Mouse (Mus musculus): ENCODE measurements around the gene Dgcr2. TPM values are rescaled to one million over a fixed set of nuclear protein-coding genes. Genes with fewer than 3 reads are reported as not detected.

The Dgcr2 gene
- total RNA-seq, 2 experiments from 2014 or later = 13.8 to 26.1 TPM

DNA sequence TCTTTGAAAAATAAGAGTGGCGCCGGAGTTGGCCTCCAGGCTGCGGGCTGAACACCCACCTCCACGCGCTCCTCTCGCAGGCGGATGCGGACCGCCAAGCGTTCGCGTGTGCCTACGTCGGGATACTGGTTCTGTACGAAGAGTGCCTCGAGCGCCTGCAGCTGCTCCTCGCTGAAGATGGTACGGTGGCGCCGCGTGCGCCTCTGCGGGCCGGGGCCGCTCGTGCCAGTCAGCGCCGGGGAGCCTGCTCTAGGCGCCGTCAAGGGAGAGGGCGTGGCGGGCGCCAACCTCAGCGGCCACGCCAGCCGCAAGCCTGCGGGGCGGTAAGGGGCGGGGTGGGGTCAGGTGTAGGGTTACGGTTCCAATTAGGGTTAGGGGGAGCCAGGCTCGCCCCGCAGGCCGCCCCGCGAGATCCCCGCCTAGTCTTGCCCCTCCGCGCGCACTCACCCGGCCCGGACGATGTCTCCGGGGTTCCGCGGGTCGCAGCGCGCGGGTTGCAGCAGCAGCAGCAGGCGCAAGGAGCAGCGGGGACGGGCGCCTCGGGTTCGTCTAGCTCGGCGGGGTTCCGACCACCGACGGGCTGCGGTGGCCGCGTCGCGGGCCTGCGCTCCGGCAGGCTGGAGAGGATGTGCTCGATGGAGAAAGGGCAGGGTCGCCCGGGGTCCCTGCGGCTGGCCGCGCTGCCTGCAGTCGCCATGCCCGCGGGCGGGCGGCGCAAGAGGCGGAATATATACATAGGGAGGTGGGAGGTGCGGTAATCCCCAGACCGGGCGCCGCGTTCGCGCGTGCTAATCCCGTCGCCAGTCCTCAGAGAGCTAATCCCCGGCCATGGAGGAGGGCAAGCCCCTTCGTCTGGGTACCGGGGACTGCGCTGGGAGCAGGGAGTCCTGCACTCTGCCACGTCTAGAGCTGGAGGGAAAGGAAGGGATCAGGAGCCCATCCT is 16.2 kb upstream of the Dgcr2 start, which contains the start of gene Gsc2:
Gene Gsc2 (minus strand): TSS at position 753 of the 943 bp plus-strand sequence.
- ATAC-seq (replicated peaks; ENCODE audit: low FRiP score, poor library complexity, severe bottlenecking) = no peak

DNA sequence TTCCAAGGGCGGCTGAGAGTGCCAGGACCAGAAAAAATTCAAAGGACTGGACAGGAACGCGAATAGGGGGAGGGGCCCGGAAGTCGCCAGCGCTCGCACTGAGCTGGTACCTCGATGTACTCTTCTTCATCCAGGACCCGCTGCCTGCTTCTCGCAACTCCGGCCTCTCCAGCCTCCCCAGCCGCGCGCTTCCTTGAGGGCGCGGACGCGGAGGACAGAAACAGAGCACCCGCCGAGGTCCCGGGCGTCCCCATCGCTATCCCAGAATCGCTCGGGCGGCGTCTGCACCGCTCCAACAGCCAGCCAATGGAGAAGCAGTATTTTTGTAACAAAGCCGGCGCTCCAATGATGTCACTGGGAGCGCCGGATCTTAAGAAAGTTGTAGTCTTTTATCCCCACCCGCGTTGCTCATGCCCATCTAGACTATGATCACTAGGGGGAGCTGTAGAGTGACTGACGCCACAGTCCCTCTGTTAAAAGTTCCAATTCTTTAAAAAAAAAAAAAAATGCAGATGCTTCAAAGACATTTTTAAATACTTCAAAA is 12.8 kb upstream of the Dgcr2 start, which contains the start of gene Ess2:
Gene Ess2 (minus strand): TSS at position 297 of the 544 bp plus-strand sequence.
- peak; percentile 96 for ATAC-seq (replicated peaks; ENCODE audit: low FRiP score, poor library complexity, severe bottlenecking)

DNA sequence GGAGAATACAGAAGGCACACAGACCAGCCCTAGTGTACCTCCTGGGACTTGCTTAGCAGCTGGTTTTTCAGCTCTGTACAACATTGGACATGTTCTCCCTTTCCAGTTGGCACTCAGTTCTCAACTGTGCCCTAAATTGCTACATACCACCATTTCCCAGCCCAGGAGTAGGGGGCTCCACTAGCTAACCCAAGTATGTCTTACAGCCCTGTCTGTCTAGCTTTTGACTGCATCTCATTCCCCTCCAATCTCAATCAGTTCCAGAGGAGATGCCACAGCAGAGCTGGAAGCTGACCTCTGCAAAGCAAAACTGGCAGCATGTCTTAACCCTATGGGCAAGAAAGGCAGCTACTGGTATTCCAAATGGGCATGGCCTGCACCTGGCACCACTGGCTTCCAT is 2.3 kb downstream of the Dgcr2 start:
- no peak for ATAC-seq (replicated peaks; ENCODE audit: low FRiP score, poor library complexity, severe bottlenecking)

DNA sequence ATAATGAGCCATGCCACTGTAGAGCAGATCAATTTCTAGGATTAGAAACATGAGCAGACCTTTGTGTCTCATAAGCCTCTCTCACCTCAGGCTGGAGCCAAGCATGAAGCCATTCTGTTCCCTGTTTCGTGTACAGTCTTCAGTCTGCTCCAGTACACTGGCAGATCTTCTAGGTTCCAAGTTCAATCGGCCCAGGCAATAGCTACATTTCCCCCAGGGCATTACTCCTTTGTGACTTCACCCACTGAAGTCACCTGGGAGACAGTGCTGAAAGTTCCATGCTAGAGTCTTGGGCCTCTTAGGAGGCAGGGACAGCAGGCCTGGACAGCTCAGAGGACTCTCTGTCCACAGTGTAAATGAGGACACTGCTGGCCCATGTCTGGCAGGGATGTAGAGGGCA is 4.4 kb downstream of the Dgcr2 start, which contains the start of gene Tssk1:
Gene Tssk1 (plus strand): TSS at position 301 of the 400 bp plus-strand sequence.
- ATAC-seq (replicated peaks; ENCODE audit: low FRiP score, poor library complexity, severe bottlenecking) = no peak

DNA sequence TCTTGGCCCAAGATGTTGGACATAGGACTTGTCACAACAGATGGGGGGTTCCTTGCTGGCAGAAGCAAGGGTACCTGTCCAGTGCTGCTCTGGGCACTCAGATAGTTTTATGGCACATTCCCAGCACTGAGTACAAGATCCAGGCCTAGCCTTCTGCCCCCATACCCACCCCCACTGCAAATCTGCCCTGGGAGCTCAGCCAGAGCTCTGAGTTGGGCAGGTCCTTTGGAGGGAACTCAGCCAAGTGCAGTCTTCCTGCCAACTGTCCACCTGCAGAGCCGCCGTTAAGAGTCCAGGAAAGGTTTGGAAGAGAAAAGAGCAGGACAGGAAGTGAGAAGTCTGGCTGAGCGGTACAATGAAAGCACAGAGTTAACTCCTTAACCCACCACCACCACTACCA is 5.8 kb downstream of the Dgcr2 start:
- ATAC-seq (replicated peaks; ENCODE audit: low FRiP score, poor library complexity, severe bottlenecking) = no peak

DNA sequence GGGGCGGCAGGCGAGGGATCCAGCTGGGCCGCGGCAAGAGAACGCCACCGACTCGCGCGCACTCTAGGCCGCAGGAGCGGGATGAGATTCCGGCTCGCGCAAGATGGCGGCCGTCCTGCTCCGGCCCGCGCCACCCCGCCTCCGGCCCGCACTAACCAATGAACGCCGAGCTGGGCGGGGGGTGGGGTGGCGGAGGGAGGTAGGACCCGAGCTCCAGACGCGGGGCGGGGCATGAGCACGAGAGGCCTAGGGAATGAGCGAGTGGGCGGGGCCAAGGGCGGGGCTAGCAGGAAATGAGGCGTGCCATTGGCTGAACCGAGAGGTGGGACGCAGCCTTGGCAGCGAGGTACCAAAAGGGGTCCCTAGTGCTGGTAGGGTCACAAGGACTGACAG is 6.8 kb downstream of the Dgcr2 start, which contains the start of gene Gm20518:
Gene Gm20518 (minus strand): TSS at position 105 of the 393 bp plus-strand sequence.
- ATAC-seq (replicated peaks; ENCODE audit: low FRiP score, poor library complexity, severe bottlenecking) = peak; percentile 88

DNA sequence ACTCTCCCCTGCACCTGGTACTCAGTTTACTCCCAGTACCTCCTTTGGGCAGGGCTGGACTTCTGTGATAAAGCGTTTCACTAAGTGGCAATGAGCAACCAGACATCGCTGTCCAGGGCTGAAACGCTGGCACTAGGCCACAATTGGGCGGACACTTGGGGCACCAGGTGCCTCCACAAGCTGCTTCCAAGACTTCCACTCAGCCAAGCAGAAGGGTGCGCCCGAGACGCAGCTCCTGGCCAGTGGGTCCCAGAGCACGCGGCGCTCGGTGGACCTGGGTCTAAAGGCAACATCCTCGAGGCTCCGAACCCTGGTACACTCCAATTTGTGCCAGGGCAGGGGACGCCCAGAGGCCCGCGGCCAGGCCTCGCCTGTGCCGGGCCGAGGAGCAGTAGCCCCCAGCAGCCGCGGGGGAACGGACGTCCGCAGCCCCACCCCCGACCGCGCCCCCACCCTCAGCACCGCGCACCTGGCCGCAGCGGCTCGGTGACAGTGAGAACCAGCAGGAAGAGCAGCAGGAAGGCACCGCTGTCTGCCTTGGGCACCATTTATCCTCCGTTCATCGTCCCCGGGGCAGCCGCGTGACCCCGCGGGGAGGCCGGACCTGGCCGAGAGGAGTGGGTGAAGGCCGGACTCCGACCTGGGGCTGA is 7.3 kb downstream of the Dgcr2 start:
- peak; percentile 83 for ATAC-seq (replicated peaks; ENCODE audit: low FRiP score, poor library complexity, severe bottlenecking)

DNA sequence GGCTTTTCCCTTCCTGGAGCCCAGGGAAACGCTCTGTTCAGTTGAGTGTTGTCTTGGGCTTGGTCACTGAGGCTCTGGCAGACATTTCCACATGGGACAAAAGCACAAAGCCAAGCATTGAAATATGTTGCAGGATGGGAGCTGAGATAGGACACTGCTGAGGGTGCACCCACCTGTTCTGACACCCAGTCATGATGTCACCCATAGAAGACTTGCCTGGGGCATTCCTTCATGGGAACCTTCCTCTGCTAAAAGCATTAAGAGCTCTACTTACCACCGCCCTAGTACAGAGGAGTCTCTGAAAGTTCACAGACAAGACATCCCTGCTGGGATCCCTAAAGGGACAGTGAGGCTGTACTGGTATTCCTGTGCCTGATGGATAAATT is 8.0 kb downstream of the Dgcr2 start:
- ATAC-seq (replicated peaks; ENCODE audit: low FRiP score, poor library complexity, severe bottlenecking) = no peak

DNA sequence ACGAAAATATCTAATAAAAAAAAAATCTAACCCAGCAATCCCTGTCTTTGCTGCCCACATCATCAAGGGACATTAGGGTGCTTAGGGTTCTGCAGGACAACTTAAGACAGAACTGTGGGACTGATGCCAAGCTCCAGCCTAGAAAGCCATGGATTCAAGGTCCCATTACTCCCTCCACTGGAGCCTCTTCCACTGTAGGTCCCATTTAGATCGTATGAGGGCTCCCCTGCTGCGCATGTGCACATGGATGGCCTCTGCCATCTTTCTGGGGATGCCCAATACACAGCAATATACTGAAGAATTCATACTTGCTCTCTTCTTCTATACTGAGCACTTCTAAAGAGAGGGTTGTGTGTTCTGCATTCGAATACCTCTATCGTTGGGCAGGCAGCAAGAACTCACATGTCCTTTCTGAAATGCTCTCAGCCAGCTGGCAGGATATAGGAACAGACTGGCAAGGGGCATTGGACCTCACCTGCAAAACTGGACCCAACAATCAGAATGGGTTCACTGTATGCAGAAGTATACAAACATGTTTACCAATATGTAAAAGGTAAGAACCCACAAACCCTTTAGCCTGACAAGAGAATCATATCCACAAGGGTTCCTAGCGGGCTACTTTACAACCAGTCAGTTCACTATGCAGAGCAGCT is 8.5 kb downstream of the Dgcr2 start:
- no peak for ATAC-seq (replicated peaks; ENCODE audit: low FRiP score, poor library complexity, severe bottlenecking)

DNA sequence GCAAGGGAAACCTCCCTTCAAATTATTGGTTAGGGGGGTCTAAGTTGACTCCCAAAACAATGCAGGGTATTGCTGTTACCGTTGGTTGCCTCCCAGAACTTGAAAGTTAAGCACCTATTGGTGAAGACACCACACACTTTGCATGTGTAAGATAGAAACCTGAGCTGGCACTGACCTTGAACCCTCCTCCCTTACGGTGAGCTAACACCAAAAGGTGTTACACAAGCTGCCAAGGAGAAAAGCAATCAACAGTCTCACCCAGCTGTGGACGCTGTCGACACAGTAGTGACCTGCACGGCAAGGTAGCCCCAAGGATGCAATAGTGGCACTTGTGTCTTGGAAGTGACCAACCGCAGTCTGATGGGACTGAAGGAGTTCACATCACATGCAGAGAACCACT is 14.2 kb downstream of the Dgcr2 start:
- ATAC-seq (replicated peaks; ENCODE audit: low FRiP score, poor library complexity, severe bottlenecking) = no peak

DNA sequence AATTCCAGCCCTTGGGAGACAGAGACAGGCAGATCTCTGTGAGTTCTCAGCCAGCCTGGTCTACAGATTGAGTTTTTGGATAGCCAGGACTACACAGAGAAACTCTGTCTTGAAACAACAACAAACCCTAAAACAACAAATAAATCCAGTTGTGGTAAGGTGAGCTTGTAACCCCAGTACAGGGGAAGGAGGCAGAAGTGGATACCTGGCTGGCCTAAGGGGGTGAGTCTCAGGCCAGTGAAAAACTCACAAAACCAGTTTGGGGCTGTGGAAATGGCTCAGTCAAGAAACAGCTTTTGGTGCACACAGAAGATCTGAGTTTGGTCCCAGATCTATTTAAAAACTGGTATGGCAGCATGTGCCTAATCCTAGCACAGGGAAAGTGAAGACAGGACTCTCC is 16.2 kb downstream of the Dgcr2 start:
- no peak for ATAC-seq (replicated peaks; ENCODE audit: low FRiP score, poor library complexity, severe bottlenecking)

DNA sequence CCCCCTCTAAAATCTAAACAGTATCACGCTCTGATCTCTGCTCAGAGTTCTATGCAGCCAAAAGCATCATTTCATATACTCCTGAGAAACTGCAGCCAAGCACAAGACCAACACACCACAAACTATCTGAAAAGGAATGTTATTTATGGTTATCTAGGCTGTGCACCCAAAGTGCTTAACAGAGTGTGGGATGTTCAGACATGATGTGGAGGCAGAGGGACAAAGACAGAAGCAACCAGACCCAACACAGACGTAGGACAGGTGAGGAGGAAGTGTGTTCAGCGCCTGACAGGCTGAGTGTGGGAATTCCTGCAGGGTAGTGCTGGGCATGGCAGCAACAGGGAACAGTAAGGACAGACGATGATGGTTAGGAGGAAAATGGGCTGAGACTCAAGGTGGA is 18.8 kb downstream of the Dgcr2 start:
- ATAC-seq (replicated peaks; ENCODE audit: low FRiP score, poor library complexity, severe bottlenecking) = no peak

DNA sequence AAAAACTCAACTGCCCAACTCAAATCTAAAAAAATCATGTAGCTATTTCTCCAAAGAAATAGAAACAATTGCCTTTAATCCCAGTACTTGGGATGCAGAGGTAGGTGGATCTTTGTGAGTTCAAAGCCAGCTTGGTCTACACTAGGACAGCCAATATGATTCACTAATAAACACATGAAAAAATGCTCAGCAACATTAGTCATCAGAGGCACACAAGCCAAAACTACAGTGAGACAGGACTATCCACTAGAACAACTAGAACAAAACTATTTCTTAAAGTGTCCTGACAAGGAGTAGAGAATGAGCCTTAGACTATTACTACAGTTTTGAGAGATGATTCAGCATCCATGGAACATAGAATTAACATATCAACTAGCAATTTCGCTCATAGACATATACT is 22.3 kb downstream of the Dgcr2 start:
- no peak for ATAC-seq (replicated peaks; ENCODE audit: low FRiP score, poor library complexity, severe bottlenecking)

DNA sequence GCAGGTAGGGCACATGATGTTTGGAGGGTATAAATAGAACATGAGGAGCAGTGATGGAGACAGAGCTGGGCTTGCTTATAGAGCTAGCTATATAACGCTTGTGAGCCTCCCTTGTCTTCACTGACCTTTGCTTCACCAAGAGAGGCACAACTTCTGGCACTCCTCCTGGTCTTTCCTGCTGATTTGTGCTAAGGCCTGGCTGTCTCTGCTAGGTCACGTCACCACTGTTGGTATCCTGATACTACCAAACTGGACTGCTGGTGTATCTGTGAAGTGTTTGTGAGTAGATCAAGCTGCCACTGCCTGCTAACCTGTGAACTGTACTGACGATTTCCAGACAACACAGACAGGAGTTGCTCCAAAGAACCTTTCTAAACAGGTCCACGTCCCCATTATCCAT is 23.2 kb downstream of the Dgcr2 start:
- no peak for ATAC-seq (replicated peaks; ENCODE audit: low FRiP score, poor library complexity, severe bottlenecking)

DNA sequence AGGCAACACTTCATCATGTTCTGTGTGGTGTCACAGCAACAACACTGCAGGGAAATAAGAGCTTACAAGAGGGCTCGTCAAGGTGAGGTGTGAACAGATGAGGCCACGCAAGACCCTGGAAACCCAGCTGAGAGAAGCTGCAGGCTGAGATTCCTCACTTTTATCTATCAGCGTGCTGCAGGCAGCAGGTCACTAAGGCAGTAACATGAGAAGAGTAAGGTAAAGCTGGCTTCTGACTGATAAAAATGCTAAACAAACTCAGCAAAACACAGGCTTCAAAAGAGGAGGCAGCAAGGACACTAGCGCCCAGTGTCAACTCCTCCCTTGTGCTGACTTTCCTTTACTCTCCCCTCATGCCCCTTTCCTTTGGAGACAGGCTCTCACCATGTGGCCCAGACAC is 25.4 kb downstream of the Dgcr2 start:
- 0 out of 2 replicates have a peak, but pooled peaks have one; percentile 41 for ATAC-seq (replicated peaks; ENCODE audit: low FRiP score, poor library complexity, severe bottlenecking)

DNA sequence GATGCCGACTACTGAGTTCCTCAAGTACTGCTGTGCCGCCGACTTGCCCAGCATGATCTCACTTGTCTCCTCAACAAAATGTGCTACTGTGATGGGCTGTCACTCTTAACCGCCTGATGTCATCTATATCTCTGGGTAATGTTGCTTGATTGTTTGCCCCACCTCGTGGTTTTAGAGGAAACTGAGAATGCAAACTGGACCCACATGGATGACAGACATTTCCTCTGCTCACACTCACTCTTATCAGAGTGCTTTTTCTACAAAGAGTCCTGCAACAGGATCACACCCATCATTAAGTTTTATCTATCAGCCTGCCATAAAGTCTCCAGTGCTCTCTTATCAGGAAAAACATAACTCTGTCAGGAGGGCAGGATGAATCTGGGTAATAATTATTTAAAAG is 27.1 kb downstream of the Dgcr2 start:
- 0 out of 2 replicates have a peak, but pooled peaks have one; percentile 27 for ATAC-seq (replicated peaks; ENCODE audit: low FRiP score, poor library complexity, severe bottlenecking)

DNA sequence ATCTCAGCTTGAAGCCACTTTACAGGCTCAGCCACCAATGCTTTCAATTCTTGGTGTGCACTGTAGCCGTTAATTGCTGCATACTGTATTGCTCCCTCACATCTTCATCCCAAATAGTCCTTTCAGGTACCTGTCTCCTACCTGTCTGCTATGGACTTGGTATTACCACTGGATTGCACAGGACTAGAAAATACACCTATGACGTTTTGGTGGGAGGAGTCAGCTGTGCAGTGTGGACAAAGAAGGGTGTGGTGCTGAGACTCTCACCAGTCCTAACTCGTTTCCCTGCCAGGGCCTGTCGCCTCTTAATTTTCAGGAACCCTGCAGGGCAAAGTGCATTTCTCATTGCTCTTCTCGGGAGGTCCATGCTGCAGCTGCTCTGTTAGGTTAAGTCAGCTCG is 32.6 kb downstream of the Dgcr2 start:
- ATAC-seq (replicated peaks; ENCODE audit: low FRiP score, poor library complexity, severe bottlenecking) = no peak

DNA sequence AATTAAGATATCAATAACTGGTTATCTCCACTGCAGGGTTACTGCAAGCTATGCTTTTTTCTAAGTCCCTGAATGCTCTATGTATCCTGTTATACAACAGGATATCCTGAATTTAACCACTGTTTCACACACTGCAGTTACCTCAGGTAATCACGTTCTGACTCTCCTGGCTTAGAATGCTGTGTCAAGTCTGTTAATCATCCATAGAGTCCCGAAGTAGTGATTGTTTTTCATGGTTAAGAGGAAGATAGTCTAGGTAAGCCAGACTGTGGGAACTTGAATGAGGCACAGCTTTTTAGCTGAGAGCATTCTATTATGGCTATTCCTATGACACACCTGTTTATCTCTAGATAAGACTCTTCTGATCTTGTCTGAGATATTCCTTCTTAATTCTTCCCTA is 33.1 kb downstream of the Dgcr2 start:
- ATAC-seq (replicated peaks; ENCODE audit: low FRiP score, poor library complexity, severe bottlenecking) = no peak

DNA sequence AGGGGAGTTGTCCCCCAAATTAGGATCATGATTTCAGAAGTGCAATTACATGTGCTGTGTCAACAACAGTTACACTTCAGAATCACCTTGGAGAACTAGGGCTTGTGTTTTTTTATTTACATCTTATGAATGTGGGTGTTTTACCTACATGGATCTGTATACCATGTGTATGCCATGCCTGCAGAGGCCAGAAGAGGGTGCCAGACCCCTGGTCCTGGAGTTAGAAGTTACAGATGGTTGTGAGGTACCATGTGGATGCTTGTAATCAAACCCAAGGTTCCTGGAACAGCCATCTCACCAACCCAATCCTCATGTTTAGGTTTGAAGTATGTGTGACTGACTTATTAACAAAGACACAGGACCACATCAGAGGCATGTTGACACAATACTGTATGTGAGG is 39.8 kb downstream of the Dgcr2 start:
- ATAC-seq (replicated peaks; ENCODE audit: low FRiP score, poor library complexity, severe bottlenecking) = 0 out of 2 replicates have a peak, but pooled peaks have one; percentile 48

DNA sequence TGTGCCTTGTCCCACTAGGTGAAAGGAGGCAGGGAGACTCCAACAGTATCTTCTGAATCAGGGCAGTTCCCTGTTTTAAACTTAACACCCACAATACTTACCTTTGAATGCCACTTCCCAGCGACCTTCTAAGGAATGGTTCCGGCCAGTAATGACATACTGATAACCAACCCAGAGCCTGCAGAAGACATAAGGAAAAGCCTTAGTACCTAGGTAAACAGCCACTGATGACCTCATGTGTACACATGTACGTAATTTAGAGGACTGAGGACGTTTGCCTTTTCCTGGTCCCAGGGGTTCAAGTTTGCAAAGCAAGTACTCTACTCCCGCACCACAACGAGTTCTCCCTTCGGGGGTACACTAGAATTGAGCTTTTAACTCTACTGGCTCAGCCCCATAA is 41.2 kb downstream of the Dgcr2 start:
- no peak for ATAC-seq (replicated peaks; ENCODE audit: low FRiP score, poor library complexity, severe bottlenecking)
